Mouse (Mus musculus) embryonic facial prominence, embryonic 12.5 days (tissue): ENCODE data around the gene Trp53. TPM values are rescaled to one million over a fixed set of nuclear protein-coding genes. Genes with fewer than 3 reads are reported as not detected.

Experiments
- ATAC-seq: fragments of 200-750 bp; cut with Nextera tagmentation; 2 replicates; pipeline ENCODE4 v1.8.0; 2017; ENCODE audit not compliant: insufficient number of reproducible peaks, insufficient read depth, low FRiP score, low TSS enrichment
- H3K27ac ChIP-seq: fragments of 300-500 bp; sonication (generic); 2 replicates; pipeline ENCODE4 v1.5.1; 2016; ENCODE audit warnings: mild to moderate bottlenecking
- H3K27me3 ChIP-seq: fragments of 300-500 bp; sonication (generic); 2 replicates; pipeline ENCODE4 v1.6.1; 2016; ENCODE audit warnings: mild to moderate bottlenecking, moderate library complexity
- H3K36me3 ChIP-seq: fragments of 300-500 bp; sonication (generic); 2 replicates; pipeline ENCODE4 v1.6.1; 2016; ENCODE audit warnings: mild to moderate bottlenecking
- H3K4me1 ChIP-seq: fragments of 300-500 bp; sonication (generic); 2 replicates; pipeline ENCODE4 v1.6.1; 2016
- H3K4me2 ChIP-seq: fragments of 300-500 bp; sonication (generic); replicated peaks from 2 replicates; pipeline ENCODE4 v1.6.1; 2016; ENCODE audit warnings: mild to moderate bottlenecking, moderate library complexity
- H3K4me3 ChIP-seq: fragments of 300-500 bp; sonication (generic); 2 replicates; pipeline ENCODE4 v1.5.1; 2016; ENCODE audit warnings: mild to moderate bottlenecking
- H3K9ac ChIP-seq: fragments of 300-500 bp; sonication (generic); 2 replicates; pipeline ENCODE4 v1.6.1; 2016; ENCODE audit warnings: mild to moderate bottlenecking, moderate library complexity
- H3K9me3 ChIP-seq: fragments of 300-500 bp; sonication (generic); 2 replicates; pipeline ENCODE4 v1.6.1; 2016; ENCODE audit warnings: mild to moderate bottlenecking, moderate library complexity
- WGBS: fragments of 180-500 bp; shearing (Covaris S2); methylation state at CpG from one replicate; pipeline ENCODE4 v1.1.7; 2016; 5-methylcytosine and 5-hydroxymethylcytosine counted together
- polyA plus RNA-seq: library from polyadenylated mRNA; unstranded; fragments of >200 nt; fragmentation: Nextera tagmentation; extraction: Ambion mirVana; gene quantifications from 2 replicates; pipeline ENCODE4 v1.2.1, GENCODE M21; 2016

Gene Trp53
- polyA plus RNA-seq, 1 experiment from 2014 or later = 161 TPM

DNA sequence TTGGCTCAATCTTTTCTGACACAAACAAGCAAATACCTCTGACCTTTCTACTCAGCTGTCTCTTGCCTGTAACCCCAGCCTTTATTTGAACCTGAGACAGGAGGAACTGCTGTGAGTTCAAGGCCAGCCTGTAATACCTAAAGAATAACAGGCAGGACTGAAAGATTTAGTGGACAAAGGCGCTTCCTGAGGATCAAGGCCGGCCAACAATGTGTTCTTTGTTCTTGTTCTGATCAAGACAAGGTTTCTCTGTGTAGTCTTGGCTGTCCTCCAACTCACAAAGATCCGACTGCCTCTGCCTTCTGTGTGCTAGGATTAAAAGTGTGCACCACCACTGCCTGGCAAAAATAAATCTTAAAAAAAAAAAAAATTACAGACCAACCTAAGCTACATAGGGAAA is 15.8 kb upstream of the Trp53 start:
- H3K27me3 ChIP-seq = no peaks in the 10 kb centered on the region
- no peak overlapping the region for H3K9ac ChIP-seq
- peaks cover 44% of the 10 kb centered on the region for H3K36me3 ChIP-seq
- ATAC-seq = no peak
- H3K27ac ChIP-seq = no peak overlapping the region
- peaks cover 32% of the 10 kb centered on the region for H3K4me1 ChIP-seq
- H3K4me2 ChIP-seq = no peak overlapping the region
- WGBS = 47% methylated on average over 3 of the region's 3 CpGs
- no peak overlapping the region for H3K4me3 ChIP-seq
- H3K9me3 ChIP-seq = no peaks in the 10 kb centered on the region

DNA sequence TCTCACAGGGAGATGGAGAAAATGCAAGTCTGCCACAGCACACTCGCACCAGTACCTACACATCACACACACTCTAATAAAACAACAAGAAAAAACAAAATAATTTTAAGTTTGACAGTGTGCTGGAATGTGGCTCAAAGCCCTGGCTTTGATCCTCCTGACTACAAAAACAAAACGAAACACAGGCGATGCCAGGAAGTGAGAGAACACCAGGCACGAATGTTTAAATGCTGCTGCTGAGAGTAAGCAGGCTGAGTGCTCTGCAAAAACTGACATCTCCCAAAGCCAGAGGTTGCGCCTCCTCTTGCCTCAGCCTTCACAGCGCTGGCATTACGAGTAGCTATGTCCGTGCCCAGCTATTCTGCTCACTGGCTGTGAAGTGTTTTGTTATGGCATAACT is 15.0 kb upstream of the Trp53 start:
- H3K4me2 ChIP-seq = no peak overlapping the region
- peaks cover 52% of the 10 kb centered on the region for H3K36me3 ChIP-seq
- H3K4me1 ChIP-seq = peaks cover 32% of the 10 kb centered on the region
- 72% methylated on average over 8 of the region's 8 CpGs for WGBS
- no peak overlapping the region for H3K4me3 ChIP-seq
- no peaks in the 10 kb centered on the region for H3K27me3 ChIP-seq
- H3K9me3 ChIP-seq = no peaks in the 10 kb centered on the region
- ATAC-seq = no peak
- no peak overlapping the region for H3K27ac ChIP-seq
- no peak overlapping the region for H3K9ac ChIP-seq

DNA sequence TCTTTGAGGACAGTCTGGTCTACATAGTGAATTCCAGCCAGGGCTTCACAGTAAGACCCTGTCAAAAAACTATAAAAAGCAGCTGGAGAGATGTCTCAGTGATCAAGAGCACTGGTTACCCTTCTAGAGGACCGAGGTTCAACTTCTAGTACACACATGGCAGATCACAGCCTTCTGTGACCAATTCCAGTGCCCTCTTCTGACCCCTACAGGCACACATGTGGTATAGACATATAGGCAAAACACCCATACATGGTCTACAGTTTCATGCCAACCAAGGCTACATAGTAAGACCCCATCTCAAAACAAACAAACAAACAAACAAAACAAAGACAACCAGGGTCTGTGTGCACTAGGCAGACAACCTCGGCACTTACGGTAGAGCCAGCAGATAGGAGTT is 4.9 kb upstream of the Trp53 start:
- peaks cover 26% of the 10 kb centered on the region for H3K4me1 ChIP-seq
- no peaks in the 10 kb centered on the region for H3K9me3 ChIP-seq
- H3K4me3 ChIP-seq = no peak overlapping the region
- no peak overlapping the region for H3K4me2 ChIP-seq
- no peak overlapping the region for H3K9ac ChIP-seq
- 62% methylated on average over 3 of the region's 3 CpGs for WGBS
- H3K36me3 ChIP-seq = peaks cover 35% of the 10 kb centered on the region
- H3K27ac ChIP-seq = no peak overlapping the region
- no peaks in the 10 kb centered on the region for H3K27me3 ChIP-seq
- no peak for ATAC-seq

DNA sequence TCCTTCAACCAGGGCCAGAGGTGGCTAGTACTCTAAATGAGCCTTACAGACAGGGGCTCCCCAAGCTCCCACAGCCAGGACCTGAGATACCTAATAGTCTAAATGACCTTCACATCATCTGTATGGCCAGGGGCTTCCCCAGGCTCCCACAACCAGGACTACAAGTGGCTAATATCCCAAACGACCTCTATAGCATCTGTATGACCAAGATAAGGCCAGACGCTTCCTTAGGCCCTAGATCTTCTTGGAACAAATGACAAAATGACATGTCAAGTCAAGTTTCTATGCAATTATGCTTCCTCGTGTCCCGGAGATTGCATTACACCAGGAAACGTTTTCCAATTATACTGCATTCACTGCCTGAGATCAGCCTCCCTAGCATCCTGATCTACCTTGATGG is 3.9 kb upstream of the Trp53 start:
- Histone ChIP-seq H3K4me2 (0 out of 2 replicates have a peak overlapping the region, but pooled peaks have one; percentile 17), H3K9ac (no peak overlapping the region), H3K4me3 (no peak overlapping the region), H3K36me3 (peaks cover 25% of the 10 kb centered on the region; the same call in 1 of the 2 replicates), H3K9me3 (no peaks in the 10 kb centered on the region), H3K27ac (no peak overlapping the region), H3K27me3 (no peaks in the 10 kb centered on the region), H3K4me1 (peaks cover 26% of the 10 kb centered on the region)
- no peak for ATAC-seq
- WGBS = 62% methylated on average over 5 of the region's 5 CpGs

DNA sequence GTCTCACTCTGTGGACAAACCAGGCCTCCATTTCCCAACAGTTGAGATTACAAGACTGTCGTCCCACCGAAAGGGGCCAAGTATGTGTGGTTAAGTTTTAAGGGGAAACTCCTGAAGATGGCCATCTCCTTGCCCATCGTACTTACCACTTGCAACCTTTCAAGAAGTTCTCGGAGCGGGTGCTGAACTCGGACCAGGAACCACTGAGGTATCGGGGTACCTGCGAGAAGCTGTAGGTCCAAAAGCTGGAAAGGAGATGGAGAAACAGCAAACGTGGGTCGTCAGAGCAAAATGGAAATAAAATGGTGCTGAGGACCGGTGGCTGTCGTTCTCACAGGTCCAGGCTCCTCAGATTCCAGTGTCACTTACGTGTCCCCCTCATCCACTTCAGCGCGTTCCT is 1.9 kb upstream of the Trp53 start:
- Histone ChIP-seq H3K36me3 (peaks cover 14% of the 10 kb centered on the region; the same call in 1 of the 2 replicates), H3K9me3 (no peaks in the 10 kb centered on the region), H3K27me3 (no peaks in the 10 kb centered on the region), H3K4me3 (peak overlapping the region; percentile 72), H3K4me1 (peaks cover 34% of the 10 kb centered on the region), H3K4me2 (peak overlapping the region; percentile 88), H3K27ac (peak overlapping the region; percentile 80), H3K9ac (peak overlapping the region; percentile 85)
- no peak for ATAC-seq
- 12% methylated on average over 15 of the region's 15 CpGs for WGBS

DNA sequence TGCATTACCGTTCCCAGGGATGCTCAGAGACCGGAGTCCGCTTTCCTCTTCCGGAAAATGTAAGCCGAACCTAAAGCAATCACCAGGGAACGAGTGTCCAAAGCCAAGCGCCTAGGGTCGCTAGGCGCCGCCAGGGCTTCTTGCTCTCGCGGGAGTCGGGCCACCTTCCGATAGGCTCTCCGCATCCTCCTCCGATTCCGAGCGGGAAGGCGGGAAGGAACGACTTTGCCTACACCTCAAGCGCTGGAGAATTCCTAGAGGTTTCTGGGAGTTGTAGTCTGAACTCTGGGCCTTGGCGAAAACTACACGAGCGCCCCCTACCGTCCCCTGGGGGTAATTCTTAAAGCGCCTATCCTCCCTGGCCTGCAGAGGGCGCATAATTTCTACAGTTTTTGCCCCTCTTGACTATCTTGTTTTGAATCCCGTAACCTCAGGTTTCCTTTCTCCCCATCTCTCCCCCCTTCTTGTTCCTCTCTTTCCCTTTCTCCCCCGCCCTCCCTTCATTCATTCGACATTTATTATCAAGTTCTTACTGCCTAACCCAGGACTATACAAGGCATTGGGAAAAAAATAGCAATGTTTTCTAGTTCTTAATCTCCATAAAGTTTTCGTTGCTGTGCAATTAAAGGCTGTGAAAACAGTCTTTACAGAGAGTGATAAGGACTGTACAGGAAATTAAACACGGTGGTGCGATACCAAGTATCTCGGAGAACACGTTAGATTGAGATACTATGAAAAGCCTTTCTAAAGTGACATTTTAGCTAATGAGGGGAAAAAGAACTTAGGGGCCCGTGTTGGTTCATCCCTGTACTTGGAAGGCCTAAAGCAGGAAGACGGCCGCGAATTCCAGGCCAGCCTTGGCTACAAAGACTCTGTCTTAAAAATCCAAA is 786 bp upstream of the Trp53 start:
- Histone ChIP-seq H3K27ac (peak overlapping the region; percentile 95), H3K4me3 (peak overlapping the region; percentile 72), H3K36me3 (peaks cover 5% of the 10 kb centered on the region; the same call in 1 of the 2 replicates), H3K4me1 (peaks cover 34% of the 10 kb centered on the region), H3K9ac (peak overlapping the region; percentile 85), H3K4me2 (peak overlapping the region; percentile 88), H3K9me3 (no peaks in the 10 kb centered on the region), H3K27me3 (no peaks in the 10 kb centered on the region)
- 2% methylated on average over 39 of the region's 39 CpGs for WGBS
- ATAC-seq = peak; percentile 88

DNA sequence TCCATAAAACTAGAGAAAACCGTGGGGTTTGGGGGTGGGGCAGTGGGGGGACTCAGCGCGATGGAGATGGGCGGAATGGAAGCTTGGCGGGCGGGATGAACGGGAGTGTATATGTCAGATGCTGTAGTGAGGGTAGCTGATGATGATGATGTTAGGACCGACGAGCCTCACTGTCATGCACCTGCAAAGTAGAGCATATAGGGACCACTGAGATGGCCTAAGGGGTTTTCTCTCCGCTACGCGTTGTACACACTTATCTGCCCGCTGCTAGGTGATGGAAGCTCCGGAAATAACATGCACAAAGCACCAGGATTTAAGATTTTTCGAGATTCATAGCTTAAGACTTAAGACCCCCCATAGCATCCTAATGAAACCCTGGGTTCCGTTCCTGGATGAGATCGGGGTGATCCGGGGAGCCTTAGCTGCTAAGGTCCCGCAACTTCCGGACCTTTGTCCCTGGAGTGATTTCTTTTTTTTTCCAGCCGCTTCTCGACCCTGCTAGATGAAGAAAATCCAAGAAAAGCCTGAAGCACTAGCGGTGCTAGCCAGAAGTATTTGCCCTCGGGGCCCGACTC is 500 bp downstream of the Trp53 start:
- Histone ChIP-seq H3K4me1 (peaks cover 30% of the 10 kb centered on the region), H3K36me3 (peaks cover 7% of the 10 kb centered on the region; the same call in 1 of the 2 replicates), H3K27me3 (no peaks in the 10 kb centered on the region), H3K4me2 (peak overlapping the region; percentile 68), H3K4me3 (peak overlapping the region; percentile 72), H3K9ac (peak overlapping the region; percentile 71), H3K9me3 (no peaks in the 10 kb centered on the region), H3K27ac (peak overlapping the region; percentile 95)
- WGBS = under 1% methylated on average over 25 of the region's 25 CpGs
- peak; percentile 8; the same call in 1 of the 2 replicates for ATAC-seq

DNA sequence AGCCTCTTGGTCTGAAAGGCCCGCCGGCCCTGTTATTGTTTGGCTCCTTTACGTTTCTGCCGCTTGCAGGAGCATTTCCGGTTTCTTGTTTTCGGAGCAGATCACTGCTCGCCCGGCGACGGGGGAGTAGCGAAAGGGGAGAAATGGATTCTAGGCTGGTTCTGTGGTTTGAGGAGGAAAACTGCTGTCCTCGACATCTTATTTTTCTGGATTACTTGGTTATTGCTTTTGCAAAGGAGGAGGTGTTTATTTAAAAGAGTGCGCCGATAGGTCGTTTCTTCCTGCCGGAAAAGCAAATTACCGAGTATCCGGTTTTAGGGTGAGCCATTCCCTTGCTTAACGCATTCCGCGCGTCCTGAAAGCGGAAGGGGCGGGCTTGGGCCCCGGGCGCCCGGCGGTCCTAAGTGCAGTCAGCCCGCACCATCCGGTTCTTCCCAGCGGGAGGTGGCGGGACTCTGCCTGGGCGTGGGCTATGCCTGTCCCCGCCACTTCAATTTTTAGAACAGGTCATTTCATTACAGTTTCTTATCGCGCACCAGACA is 1.1 kb downstream of the Trp53 start:
- Histone ChIP-seq H3K4me2 (peak overlapping the region; percentile 68), H3K27ac (peak overlapping the region; percentile 95), H3K4me3 (peak overlapping the region; percentile 72), H3K36me3 (peaks cover 7% of the 10 kb centered on the region; the same call in 1 of the 2 replicates), H3K9me3 (no peaks in the 10 kb centered on the region), H3K27me3 (no peaks in the 10 kb centered on the region), H3K9ac (peak overlapping the region; percentile 71), H3K4me1 (peaks cover 27% of the 10 kb centered on the region)
- ATAC-seq = peak; percentile 78
- under 1% methylated on average over 36 of the region's 36 CpGs for WGBS

DNA sequence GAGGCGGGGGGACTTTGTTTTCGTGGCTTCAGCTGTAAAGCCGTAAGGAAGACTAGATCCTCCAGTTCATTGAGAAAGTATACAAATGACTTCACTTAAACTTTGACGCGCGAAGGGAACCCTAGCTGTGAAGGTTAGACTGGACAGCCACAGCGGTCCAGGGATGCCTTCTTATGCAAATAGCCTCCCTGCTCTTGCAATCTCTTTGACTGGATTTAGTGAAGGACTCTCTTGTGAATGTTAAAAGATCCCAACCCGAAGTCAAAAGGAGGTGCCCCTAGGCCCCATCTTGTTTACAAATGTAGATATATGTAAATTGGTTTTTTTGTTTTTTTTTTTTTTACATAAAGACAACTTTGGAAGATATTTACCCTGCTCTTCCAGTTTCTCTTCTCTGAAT is 1.7 kb downstream of the Trp53 start:
- peaks cover 24% of the 10 kb centered on the region for H3K4me1 ChIP-seq

DNA sequence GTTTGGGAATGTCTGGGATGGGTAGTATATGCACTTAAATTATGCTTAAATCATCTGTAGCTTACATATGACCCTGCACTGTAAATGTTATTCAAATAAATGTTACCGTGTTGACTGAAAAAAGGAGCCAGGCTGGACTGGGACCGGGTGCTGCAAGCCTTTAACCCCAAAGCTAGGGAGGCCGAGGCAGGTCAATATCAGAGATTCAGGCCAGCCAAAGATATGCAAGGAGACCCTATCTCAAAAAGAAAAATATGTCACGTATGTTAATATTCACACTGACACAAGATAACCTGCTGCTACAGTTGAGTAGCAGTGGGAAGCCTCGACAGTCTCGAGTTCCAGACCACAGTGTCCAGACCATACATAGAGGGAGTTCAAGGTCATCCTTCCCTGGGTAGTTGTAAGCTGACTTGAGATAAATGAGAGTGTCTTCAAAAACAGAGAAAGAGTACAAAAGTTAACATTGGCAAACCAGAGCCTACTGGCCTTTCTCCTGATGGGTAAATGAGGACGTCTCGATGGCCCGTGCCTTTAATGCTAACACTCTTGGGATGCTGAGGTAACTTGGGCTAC is 2.2 kb downstream of the Trp53 start:
- H3K4me3 ChIP-seq = peak overlapping the region; percentile 72; the same call in 1 of the 2 replicates
- peaks cover 19% of the 10 kb centered on the region for H3K4me1 ChIP-seq
- no peaks in the 10 kb centered on the region for H3K27me3 ChIP-seq
- ATAC-seq = no peak
- H3K27ac ChIP-seq = no peak overlapping the region; the same call in 1 of the 2 replicates
- 66% methylated on average over 9 of the region's 9 CpGs for WGBS
- H3K36me3 ChIP-seq = peaks cover 12% of the 10 kb centered on the region
- peak overlapping the region; percentile 45; the same call in 1 of the 2 replicates for H3K9ac ChIP-seq
- H3K9me3 ChIP-seq = no peaks in the 10 kb centered on the region
- peak overlapping the region; percentile 68 for H3K4me2 ChIP-seq

More for the DNA sequence above, 1.7 kb downstream of the Trp53 start:
- Histone ChIP-seq H3K4me2 (peak overlapping the region; percentile 68), H3K9me3 (no peaks in the 10 kb centered on the region), H3K9ac (peak overlapping the region; percentile 71), H3K36me3 (peaks cover 11% of the 10 kb centered on the region), H3K27ac (peak overlapping the region; percentile 95), H3K27me3 (no peaks in the 10 kb centered on the region), H3K4me3 (peak overlapping the region; percentile 72)
- no peak for ATAC-seq
- WGBS = under 1% methylated on average over 8 of the region's 8 CpGs

DNA sequence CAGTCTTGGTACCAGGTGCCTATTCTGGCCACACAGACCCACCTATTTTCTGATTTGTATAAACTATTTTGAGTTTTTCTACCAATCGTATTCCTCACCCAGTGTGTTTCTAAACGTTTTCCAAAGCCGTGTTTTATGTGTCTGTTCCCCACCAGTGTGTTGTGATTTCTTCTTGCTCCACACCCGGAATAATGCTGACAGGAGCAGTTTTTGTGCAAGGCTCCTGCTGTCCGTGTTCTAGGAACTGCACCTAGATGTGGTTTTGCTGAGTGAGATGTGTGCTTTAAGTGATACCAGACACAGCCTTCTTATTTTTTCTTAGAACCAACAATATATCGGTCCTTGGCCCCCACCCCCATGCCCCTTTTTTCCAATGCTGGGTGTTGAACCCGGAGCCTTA is 3.8 kb downstream of the Trp53 start:
- Histone ChIP-seq H3K9ac (no peak overlapping the region), H3K4me3 (no peak overlapping the region), H3K9me3 (no peaks in the 10 kb centered on the region), H3K36me3 (peaks cover 29% of the 10 kb centered on the region), H3K27ac (no peak overlapping the region), H3K4me1 (peaks cover 7% of the 10 kb centered on the region), H3K27me3 (no peaks in the 10 kb centered on the region), H3K4me2 (no peak overlapping the region)
- no peak for ATAC-seq
- 81% methylated on average over 7 of the region's 7 CpGs for WGBS
